Mouse (Mus musculus) frontal cortex, postnatal 10 days (tissue): ENCODE results near the gene Tyrp1.
A peak's percentile ranks its signal among the peaks of the same experiment; 100 is the strongest.

ENCODE experiments used
- DNase-seq, 2 experiments: peaks; one replicate each; pipeline ENCODE4 v3.0.0; 2022; ENCODE audit warnings: low spot score in 2 of 2, mixed read lengths in 1 of 2

Tyrp1 gene

GRCm38 (mm10) chr4:80834050-80834449 lies at the start of gene Tyrp1:
Tyrp1 (plus strand) TSS chr4:80834123.
- no peak for DNase-seq

GRCm38 (mm10) chr4:80788339-80788738 lies 45.6 kb upstream of the Tyrp1 start:
- no peak for DNase-seq

GRCm38 (mm10) chr4:80819511-80819910 lies 14.4 kb upstream of the Tyrp1 start:
- DNase-seq, result no peak

GRCm38 (mm10) chr4:80821945-80822344 lies 12.0 kb upstream of the Tyrp1 start:
- DNase-seq, result no peak

GRCm38 (mm10) chr4:80828232-80828631 lies 5.7 kb upstream of the Tyrp1 start:
- no peak for DNase-seq

GRCm38 (mm10) chr4:80839317-80839716 lies 5.4 kb downstream of the Tyrp1 start:
- DNase-seq, result no peak

GRCm38 (mm10) chr4:80841980-80842379 lies 8.1 kb downstream of the Tyrp1 start:
- no peak for DNase-seq

GRCm38 (mm10) chr4:80843752-80844151 lies 9.8 kb downstream of the Tyrp1 start:
- DNase-seq, result no peak

GRCm38 (mm10) chr4:80846052-80846451 lies 12.1 kb downstream of the Tyrp1 start:
- no peak for DNase-seq

- no peak for DNase-seq
Measured at GRCm38 (mm10) chr4:80852590-80853425, 18.9 kb downstream of the Tyrp1 start.

- no peak for DNase-seq
Measured at GRCm38 (mm10) chr4:80855495-80855894, 21.6 kb downstream of the Tyrp1 start.

GRCm38 (mm10) chr4:80862962-80863361 lies 29.0 kb downstream of the Tyrp1 start:
- no peak for DNase-seq

- DNase-seq, result no peak
Measured at GRCm38 (mm10) chr4:80863906-80864305, 30.0 kb downstream of the Tyrp1 start.

GRCm38 (mm10) chr4:80864511-80864922 lies 30.6 kb downstream of the Tyrp1 start:
- peak; percentile 40 to 54 for DNase-seq

GRCm38 (mm10) chr4:80866065-80866464 lies 32.1 kb downstream of the Tyrp1 start:
- peak in 1 of 2 experiments; percentile 20 for DNase-seq

- DNase-seq, result no peak
Measured at GRCm38 (mm10) chr4:80869598-80869997, 35.7 kb downstream of the Tyrp1 start.

GRCm38 (mm10) chr4:80872847-80873644 lies 39.1 kb downstream of the Tyrp1 start:
- no peak for DNase-seq

- DNase-seq, result no peak
Measured at GRCm38 (mm10) chr4:80874121-80874859, 40.4 kb downstream of the Tyrp1 start.

GRCm38 (mm10) chr4:80875055-80875454 lies 41.1 kb downstream of the Tyrp1 start:
- no peak for DNase-seq

GRCm38 (mm10) chr4:80881996-80882599 lies 48.2 kb downstream of the Tyrp1 start:
- DNase-seq, result no peak

GRCm38 (mm10) chr4:80886631-80887030 lies 52.7 kb downstream of the Tyrp1 start:
- no peak for DNase-seq

- DNase-seq, result no peak
Measured at GRCm38 (mm10) chr4:80891004-80891403, 57.1 kb downstream of the Tyrp1 start.
